Mouse (Mus musculus): ENCODE measurements around the gene Fxyd3. TPM values are rescaled to one million over a fixed set of nuclear protein-coding genes. Genes with fewer than 3 reads are reported as not detected.
A peak's percentile ranks its signal among the peaks of the same experiment; 100 is the strongest.

The Fxyd3 gene
- total RNA-seq, 2 experiments from 2014 or later, result not detected

DNA sequence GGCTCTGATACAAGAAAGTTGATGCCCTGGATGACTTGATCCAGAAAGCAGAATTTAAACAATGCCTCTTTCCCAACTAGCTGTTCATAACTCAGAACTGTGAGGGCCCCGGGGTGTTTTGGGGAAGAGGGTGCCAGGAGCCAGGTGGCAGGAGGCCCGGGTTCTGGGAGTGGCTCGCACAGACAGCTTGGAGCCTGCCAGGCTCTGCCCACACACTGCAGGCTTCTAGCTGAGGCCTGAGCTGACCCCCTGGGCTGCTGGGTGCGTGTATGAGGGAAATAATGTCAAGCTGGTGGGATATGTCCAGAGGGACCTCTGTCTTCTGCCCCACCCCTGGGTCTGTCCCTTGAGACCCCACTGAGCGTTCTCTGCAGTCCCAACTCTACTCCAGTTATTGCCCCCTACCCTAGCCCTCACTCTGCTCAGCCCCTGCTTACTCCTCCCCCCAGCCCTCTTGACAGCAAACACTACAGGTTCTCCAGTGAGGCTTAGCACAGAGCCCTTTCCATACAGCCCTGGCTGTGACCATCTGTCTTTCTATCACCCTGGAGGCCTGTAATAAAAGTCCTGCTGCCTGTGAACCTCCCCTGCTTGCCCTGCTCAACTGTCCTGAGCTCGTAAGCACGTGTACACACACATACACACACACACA lies 2.3 kb downstream of the Fxyd3 start:
- no peak for ATAC-seq (ENCODE audit: poor library complexity, severe bottlenecking)

DNA sequence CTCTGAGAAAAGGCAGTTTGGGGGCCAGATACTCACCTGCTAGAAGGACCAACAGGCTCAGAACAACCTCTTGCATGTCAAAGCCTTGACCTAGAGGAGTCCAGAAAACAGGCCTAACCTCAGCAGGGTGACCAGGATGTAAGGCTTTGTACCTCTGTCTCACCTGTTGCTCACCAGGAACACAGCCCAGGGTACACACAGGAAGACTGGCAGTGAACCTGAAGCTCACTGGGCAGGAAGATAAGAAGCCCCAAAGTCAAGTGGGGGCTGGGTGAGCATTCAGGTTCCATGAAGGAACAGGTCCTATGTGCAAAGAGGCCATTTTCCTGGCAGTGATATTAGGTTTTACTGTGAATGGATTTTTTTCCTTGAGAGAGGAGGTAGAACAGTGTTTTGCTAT lies 3.0 kb downstream of the Fxyd3 start:
- no peak for ATAC-seq (ENCODE audit: poor library complexity, severe bottlenecking)

DNA sequence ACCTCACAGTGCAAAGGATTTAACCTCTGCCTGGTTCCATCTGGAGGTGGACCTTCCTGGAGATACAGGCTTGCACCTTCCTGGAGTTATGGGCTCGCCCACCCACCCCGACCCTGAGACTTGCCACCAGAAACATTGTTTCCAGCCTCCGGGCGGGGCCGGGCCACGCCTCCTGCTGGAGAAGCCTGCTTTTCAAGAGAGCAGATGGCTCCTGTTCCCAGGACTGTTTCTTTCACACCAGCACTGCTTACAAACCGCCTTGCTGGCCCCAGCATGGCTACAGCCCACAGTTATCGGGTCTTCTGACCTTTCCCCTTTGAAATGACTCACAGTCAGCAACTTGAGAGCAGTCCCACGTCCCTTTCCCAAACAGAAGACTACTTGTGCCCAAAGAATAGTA lies 4.2 kb downstream of the Fxyd3 start:
- no peak for ATAC-seq (ENCODE audit: poor library complexity, severe bottlenecking)

DNA sequence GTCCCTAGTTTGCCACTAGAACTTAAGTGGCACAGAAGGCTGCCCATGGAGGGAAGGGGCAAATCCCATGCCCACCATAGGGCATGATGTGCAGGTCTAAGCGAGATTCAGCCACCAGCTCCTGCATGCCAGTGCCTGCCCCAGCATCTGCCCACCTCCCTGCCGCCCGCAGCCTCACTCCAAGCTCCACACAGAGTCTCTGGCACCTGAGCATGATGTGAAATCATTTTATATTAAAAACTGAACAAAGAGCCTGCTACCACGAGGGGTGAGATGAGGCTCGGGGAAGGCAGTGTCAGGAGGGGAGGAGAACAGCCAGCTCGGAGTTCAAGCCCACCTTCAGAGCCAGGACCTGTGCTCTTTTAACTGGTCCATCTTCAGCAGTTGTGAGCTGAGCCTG lies 6.2 kb downstream of the Fxyd3 start:
- no peak for ATAC-seq (ENCODE audit: poor library complexity, severe bottlenecking)

DNA sequence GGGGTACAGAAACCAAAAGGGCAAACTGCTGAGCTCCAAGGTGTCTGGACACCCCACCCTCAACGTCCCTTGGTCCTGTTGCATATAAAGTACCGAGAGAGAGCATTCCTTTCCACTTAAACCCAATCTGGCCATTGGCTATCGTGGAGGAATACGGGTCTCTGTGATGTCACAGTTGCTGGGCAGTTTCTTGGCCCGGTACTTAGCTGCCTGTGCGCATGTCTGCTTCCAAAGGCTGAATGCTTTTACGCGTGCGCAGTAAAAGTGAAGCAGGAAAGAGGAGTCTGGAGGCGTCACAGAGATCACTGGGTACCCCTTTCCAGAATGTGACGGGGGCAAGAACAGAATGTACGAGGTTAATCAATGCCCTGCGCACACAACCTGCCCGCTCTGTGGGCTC lies 7.0 kb downstream of the Fxyd3 start:
- no peak for ATAC-seq (ENCODE audit: poor library complexity, severe bottlenecking)

DNA sequence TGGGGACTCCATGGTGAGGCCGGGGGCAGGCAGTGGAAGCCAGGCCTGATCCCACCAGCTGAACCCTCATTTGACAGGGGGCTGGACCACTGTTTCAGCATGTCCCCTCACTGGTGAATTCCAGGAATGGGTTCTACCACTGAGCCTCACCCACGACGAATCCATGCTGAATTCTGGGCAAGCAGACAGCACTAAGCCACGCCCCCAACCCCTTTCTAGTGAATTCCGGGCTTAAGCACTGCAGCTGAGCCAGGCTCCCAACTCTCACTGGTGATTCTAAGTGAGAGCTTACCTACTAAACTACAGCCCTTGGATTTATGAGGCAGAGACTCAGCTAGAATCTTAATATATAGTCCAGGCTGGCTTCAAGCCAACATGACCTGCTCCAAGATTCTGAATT lies 8.7 kb downstream of the Fxyd3 start:
- ATAC-seq (ENCODE audit: poor library complexity, severe bottlenecking), result no peak

DNA sequence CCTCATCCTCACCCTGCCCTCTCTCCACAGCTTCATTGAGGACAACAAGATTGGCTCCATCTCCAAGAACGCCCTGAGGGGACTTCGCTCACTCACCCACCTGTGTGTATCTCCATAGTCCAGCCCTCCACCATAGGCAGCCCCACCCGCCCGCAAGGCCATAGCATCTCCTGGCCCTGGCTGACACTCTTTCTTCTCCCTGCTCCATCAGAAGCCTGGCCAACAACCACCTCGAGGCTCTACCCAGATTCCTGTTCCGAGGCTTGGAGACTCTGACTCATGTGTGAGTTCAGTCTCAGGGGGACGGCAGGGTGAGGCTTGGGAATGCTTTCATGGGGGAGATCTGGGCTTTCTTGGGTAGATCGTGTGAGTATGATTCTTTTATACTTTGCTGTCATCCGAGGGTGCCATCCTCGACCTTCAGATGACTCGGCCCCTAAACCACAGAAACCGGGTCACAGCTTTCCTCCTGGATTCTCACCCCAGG lies 13.4 kb downstream of the Fxyd3 start:
- no peak for ATAC-seq (ENCODE audit: poor library complexity, severe bottlenecking)

DNA sequence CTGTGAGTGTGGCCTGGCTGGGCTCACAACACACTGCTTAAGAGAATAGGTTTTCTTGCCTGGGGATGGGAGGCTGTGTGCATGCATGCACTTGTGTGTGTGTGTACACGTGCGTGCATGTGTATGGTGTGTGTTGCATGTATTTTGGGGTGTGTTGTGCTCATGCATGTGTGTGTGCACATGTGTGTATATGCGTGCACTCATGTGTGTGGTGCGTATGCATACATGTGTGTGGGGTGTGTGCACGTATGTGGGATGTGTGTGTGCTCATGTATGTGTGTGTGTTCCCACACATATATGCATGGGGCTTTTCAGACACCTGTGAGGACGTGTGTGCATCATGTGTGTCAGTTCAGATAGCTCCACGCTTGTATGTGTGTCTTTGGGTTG lies 15.9 kb downstream of the Fxyd3 start:
- no peak for ATAC-seq (ENCODE audit: poor library complexity, severe bottlenecking)

DNA sequence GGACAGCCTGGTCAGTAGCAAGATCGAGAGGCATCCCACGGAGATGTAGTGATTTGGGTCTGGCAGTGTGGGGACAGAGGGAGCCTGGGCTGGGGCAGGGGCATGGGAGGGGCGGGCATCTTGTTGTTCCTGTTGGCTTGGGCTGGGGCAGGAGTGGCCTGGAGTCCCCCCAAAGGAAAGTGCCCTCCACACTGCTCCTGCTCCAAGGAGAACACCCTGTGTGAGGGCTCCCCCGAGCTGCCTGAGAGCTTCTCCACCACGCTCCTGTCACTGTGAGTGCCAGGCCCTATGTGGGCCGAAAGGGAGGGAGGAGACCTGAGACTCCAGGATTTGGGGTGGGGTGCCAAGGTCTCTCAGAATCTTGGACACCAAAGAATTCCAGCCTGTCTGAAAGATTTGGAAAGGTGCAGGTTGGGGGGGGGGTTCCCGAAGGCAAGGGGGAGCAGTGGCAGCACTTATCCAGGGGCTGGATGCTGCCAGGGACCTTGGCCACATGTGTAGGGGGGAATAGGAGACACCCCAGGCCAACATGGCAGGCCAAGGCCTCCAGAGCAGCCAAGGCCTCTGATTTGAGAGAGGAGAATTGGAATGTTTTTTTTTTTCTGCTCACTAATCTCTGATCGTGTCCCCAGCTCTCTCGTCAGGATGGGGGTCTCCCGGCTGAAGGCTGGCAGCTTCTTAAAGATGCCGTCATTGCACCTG lies 16.4 kb downstream of the Fxyd3 start:
- ATAC-seq (ENCODE audit: poor library complexity, severe bottlenecking), result no peak

DNA sequence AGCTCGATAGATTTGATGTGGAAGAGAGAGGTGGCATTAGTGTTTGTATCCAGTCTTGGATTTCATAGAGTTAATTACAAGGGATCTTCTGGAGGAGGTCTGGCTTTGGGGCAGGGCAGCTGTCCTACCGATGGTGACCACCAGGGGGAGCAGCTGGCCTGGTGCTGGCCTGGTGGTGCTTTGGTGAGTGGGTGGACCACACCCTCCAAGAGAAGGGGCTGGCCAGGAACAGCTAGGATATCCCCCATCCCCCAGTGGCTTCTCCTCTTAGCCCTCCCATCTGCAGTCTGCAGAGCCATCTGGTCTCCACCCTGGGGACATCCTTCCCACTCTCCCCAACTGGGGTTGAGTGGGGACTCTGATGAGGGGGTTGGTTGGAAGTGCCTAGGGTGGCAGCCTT lies 17.4 kb downstream of the Fxyd3 start, which contains the start of gene Lgi4:
TSS of gene Lgi4 (plus strand) at position 235 of the 400 bp plus-strand sequence.
- peak; percentile 96 for ATAC-seq (ENCODE audit: poor library complexity, severe bottlenecking)

DNA sequence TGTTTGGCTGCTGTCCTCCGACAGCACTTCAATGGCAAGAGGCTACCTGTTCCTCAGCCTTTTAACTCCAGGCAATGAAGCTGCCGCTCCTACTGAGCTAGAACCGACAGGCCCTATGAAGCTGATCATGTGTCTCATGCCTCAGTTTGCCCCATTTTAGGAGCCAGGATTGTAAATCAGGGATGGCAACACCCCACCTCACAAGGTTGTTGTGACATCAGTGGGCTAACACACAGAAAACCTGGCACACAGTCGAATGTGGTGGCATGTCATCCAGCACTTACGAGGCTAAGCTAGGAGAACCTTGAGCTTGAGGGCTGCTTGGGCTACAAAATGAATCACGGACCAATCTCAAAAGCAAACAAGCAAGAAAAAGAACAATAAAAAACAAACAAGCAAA lies 18.3 kb downstream of the Fxyd3 start:
- no peak for ATAC-seq (ENCODE audit: poor library complexity, severe bottlenecking)

DNA sequence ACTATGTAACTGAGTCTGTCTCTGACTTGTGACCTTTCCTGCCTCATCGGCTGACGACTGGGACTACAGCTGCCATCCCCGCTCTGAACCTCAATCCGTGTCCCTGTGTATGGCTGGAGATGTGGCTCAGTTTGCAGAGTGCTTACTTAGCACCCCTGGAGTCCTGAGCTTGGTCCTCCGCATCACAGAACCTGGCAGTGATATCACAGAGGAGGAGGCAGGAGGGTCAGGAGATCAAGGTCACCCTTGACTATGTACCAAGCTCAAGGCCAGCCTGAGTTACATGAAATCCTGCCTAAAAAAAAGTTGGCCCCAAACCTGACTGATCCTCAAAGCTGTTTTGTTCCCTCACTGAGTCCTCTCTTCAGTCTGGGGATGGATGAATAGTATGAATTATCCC lies 18.8 kb downstream of the Fxyd3 start:
- ATAC-seq (ENCODE audit: poor library complexity, severe bottlenecking), result no peak

DNA sequence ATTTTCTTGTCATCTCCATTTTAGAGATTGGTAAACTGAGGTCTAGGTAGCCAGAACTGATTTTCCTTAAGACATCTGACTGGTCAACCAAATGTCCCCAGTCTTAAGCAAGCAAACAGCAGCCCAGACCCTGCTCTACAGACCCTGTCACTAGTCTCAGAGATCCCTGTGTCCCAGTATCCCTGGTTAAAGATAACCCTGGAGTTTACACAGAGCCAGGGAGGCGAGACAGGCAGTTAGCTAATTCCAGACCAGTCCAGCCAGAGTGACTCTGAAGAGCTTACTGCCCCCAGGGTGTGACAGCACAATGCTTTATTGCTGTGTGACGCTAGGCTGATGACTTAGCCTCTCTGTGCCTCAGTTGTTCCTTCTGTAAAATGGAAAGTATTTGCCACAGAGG lies 19.4 kb downstream of the Fxyd3 start, which contains the start of gene Fxyd1:
TSS of gene Fxyd1 (minus strand) at position 129 of the 400 bp plus-strand sequence.
- ATAC-seq (ENCODE audit: poor library complexity, severe bottlenecking), result no peak

DNA sequence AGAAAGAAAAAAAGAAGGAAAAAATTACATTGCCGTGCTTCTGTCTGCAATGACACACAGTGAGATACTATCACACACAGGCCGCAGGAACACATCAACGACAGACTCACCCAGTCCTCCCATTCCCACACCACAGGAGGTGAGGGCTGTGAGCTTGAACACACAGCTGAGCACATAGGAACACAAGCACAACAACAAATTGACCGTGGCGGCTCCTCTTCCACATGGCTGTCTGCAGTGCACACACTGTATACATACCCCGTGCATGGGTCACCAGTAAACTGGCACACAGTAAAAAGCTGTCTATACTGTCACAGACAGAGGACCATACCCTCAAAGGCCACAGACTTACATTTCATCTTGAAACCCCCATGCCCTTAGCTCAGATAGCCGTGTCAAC lies 20.1 kb downstream of the Fxyd3 start:
- ATAC-seq (ENCODE audit: poor library complexity, severe bottlenecking), result no peak

DNA sequence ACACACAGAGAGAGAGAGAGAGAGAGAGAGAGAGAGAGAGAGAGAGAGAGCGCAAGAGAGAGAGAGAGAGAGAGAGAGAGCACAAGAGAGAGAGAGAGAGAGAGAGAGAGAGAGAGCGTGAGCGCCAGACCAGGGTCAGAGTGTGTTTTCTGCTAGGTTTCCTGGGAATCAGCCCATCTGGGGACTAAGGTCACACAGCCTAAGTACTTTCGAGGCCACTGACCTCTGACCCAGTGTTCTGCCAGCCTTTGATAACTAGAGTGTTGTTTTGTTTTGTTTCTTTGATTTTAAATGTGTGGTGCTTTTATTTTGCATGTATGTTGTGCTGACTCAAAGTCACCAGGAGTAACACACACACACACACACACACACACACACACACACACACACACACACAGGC lies 20.6 kb downstream of the Fxyd3 start:
- no peak for ATAC-seq (ENCODE audit: poor library complexity, severe bottlenecking)

DNA sequence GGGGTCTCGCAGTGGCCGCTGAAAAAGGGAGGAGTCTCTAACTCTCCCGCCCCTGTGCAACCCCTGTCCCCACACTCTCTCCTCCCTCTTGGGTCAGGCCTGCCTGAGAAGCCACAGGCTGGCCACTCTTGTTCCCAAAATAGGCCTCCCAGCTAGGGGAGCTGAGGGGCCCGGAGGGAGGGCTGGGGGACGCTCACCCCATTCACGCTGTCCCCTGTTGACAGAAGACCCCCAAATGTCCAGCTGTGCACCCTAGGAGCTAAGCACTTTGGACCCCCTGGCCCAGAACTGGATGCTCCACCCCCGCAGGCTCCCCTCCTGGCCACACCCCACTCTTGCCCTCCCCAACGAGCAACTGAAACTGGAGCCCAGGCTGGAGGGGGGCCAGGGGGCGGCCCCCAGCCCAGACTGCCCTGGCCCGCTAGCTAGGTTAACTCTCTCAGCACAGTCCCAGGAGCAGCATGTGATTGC lies 21.1 kb downstream of the Fxyd3 start:
- no peak for ATAC-seq (ENCODE audit: poor library complexity, severe bottlenecking)

DNA sequence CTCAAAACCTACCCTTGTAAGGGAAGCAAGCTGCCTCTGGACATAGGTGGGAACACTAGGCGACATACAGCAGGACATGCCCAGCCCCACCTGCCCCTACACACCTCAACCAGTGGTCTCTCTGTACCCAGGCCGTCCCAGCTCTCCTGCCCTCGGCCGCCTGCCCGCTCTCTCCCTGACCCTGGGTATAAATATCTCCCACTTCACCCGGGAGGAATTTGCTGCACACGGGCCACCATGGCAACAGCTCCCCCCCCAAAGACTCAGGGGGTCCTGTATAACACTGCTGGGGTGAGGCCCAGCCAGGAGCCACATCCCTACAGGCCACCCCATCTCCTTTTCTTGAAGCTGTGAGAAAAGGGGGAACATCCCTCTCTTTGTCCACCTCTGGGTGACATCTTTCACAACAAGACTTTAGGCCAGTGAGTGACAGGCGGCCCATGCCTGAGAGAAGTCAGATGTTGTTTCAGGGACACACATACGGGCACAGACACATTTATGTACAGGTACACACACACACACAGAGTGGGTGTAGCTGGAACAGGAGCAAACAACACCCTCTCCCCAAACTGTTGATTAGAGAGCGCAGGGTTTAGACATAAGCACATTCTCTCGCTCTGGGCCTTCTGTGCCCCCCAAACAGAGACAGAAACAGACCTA lies 21.7 kb downstream of the Fxyd3 start:
- no peak for ATAC-seq (ENCODE audit: poor library complexity, severe bottlenecking)

DNA sequence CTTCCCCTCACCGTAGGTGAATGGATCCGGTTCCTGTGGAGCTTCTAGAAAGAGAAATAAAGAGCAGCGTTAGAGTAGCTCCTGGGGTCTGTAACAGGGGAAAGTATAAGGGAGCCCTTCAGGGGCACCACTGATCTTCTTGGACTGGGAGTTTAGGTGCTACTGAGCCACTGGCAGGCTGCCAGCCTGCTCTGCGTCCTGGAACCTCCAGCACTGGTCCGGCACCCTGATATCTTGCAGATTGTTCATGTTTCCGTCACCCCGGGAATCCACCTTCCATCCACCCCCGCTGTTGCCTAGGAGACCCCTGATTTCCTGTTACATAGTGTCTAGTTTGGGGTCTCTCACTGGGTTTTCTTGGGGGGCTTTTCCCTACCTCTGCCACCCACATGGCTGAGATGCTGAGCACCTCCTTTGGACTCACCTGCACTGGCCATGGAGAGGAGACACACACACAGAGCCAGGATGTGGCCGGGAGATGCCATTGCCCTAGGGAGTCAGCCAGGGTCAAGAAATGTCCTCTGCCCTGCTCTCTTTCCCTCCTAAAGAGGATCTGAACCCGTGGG lies 22.5 kb downstream of the Fxyd3 start:
- no peak for ATAC-seq (ENCODE audit: poor library complexity, severe bottlenecking)

DNA sequence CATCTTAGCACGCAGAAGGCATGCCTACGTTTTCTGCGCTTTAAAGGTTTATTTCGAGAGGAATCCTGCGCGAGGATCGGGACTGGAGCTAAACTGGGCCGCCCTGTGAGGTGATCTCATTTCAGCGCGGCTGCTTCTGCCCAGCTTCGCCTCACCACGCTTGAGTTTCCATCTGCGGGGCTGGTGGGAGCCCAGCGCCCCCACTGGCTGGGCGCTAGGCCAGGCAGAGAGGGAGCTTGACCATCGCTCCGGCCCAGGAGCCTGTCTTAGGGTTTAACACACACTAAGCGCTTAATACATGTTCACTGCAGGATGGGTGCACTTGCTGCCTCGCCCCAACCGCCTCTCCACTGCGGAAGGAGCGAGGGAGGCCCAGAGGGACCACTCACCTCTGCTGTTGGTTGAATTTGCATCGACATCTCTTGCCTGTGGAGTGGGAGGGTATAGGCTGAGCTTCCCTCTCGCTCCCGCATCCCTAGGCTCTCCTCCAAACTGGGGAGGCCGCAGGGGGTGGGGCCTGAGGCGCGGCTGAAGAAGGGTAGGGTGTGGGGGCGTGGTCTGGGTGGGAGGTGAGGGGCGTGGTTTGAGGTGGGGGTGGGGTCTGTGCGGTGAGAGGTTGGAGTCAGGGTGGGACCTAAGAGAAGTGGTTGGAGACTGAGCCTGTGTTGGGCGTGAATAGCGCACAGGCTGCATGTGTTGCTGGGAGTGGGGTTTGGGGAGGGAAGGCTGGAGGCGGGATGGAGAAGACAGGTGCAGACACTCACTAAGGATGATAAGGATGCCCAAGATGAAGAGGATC lies 23.7 kb downstream of the Fxyd3 start:
- peak; percentile 38; the same call in 1 of the 2 replicates for ATAC-seq (ENCODE audit: poor library complexity, severe bottlenecking)

DNA sequence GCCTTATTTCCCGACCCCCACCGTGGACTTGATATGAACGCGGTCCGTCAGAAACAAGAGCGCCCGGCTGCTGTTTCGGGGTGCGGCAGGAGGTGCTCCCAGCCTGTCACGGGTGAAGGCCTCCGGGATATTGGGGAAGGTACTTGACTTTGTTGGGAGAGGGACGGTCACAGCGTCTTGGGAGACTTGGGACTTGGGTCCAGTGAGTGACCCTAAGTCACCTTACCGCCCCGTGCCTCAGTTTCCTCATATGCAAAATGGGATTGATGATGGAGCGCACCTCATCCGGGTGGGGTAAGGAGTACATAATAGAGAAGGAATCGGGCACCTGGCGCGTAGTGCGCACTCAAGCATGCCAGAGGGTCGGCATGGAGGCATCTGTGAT lies 24.3 kb downstream of the Fxyd3 start:
- ATAC-seq (ENCODE audit: poor library complexity, severe bottlenecking), result no peak
